Mouse (Mus musculus) E14TG2a.4 (cell line): ENCODE measurements around the gene Rwdd1.
A peak's percentile ranks its signal among the peaks of the same experiment; 100 is the strongest.

Source experiments
- H3K27me3 ChIP-seq: 2 replicates; pipeline ENCODE4 v1.6.1; 2014; ENCODE audit warnings: low read length, control low read depth; ENCODE audit not compliant: insufficient read depth
- H3K36me3 ChIP-seq: 2 replicates; pipeline ENCODE4 v1.6.1; 2014; ENCODE audit warnings: low read length, control low read depth; ENCODE audit not compliant: insufficient read depth
- H3K4me1 ChIP-seq: replicated peaks from 2 replicates; pipeline ENCODE4 v1.6.1; 2014; ENCODE audit warnings: low read depth, low read length, control low read depth
- H3K4me3 ChIP-seq: replicated peaks from 2 replicates; pipeline ENCODE4 v1.5.1; 2014; ENCODE audit warnings: mild to moderate bottlenecking, low read length
- H3K9me3 ChIP-seq: 2 replicates; pipeline ENCODE4 v1.6.1; 2014; ENCODE audit warnings: low read length, control low read depth
- CTCF ChIP-seq: conservative IDR thresholded peaks from 2 replicates; pipeline ENCODE4 v1.5.1; 2014; ENCODE audit warnings: low read length
- NANOG ChIP-seq: IDR thresholded peaks from 2 replicates; pipeline ENCODE4 v1.6.1; 2014; ENCODE audit warnings: borderline replicate concordance, low read length, mixed read lengths
- POU5F1 ChIP-seq: IDR thresholded peaks from 2 replicates; pipeline ENCODE4 v1.6.1; 2014; ENCODE audit warnings: low read length, borderline replicate concordance

Gene Rwdd1

GRCm38 (mm10) chr10:33950803-33951583, 68.4 kb downstream of the Rwdd1 start, which contains the start of gene Zup1:
TSS of gene Zup1 (minus strand) at chr10:33951269.
- Histone ChIP-seq H3K27me3 (no peaks in the 10 kb centered on the region), H3K4me3 (peak within 1 kb of the TSS; percentile 91), H3K9me3 (peaks cover 8% of the 10 kb centered on the region), H3K36me3 (peaks cover 15% of the 10 kb centered on the region), H3K4me1 (peaks cover 26% of the 10 kb centered on the region)
- TF ChIP-seq POU5F1 (no peak), NANOG (no peak), CTCF (no peak)
